Mouse (Mus musculus): ENCODE data around the gene Med12l. TPM values are rescaled to one million over a fixed set of nuclear protein-coding genes. Genes with fewer than 3 reads are reported as not detected.

Gene Med12l
- total and polyA plus RNA-seq, 2 experiments = 1.4 TPM

DNA sequence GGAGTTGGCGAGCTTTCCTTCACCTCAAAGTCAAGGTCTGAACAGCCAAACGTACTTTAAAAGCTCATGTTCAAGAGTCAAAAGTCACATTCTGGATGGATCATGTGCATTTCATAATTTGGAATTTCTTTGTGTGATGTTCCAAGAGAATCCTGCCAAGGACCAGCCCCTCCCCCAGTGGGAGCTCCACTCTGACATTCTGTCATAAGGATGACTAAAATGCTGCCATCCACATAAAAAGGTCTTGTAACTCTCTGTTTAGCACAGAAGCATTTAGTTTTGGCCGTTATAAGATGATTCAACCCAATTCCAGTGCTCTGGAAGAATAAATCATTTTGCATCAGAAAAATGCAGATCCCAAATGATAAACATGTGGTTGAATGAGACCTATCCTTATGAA is 348.5 kb downstream of the Med12l start:
- WGBS = 85% methylated on average over 3 of the region's 3 CpGs

DNA sequence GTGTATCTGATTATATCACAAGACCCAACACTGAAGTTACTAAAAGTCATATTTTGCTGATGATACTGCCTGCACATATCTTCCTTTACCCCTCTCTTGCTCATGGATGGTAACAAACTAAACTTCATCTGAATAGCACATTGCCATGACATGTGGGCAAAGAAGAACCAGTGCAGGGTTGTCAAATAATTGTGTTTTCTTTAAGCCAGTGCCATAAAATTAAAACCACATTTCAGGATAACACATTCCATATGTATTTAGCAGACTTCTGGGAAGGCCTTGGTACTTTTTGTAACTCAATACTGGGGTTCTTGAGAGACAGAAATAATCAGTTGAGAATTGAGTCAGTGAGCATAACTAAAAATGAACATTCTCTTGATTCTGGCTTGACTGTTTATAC is 354.5 kb downstream of the Med12l start:
- H3K4me3 ChIP-seq (ENCODE audit: insufficient read depth, low read depth, low read length) = no peak overlapping the region

More for the DNA sequence above, 348.5 kb downstream of the Med12l start:
- no peaks in the 10 kb centered on the region for H3K27me3 ChIP-seq (ENCODE audit: control insufficient read depth, insufficient read depth, low read length)
- H3K4me3 ChIP-seq (ENCODE audit: insufficient read depth, low read depth, low read length) = no peak overlapping the region
- no peaks in the 10 kb centered on the region for H3K4me1 ChIP-seq (ENCODE audit: control insufficient read depth, insufficient read depth, low read length)
- TF ChIP-seq CTCF (IDR thresholded peaks at IDR 0.05; ENCODE audit: low read depth, low read length) = no peak
- TF ChIP-seq POLR2A (IDR thresholded peaks at IDR 0.05; ENCODE audit: extremely low read depth, insufficient read depth, low read length) = no peak
- no peak overlapping the region for H3K9ac ChIP-seq (ENCODE audit: low read depth, low read length)
- no peak overlapping the region for H3K27ac ChIP-seq (replicated peaks; ENCODE audit: insufficient read depth, low read depth, low read length)
- H3K36me3 ChIP-seq (ENCODE audit: control insufficient read depth, insufficient read depth, low read length) = no peaks in the 10 kb centered on the region
- H3K79me2 ChIP-seq (ENCODE audit: control insufficient read depth, insufficient read depth, low read length) = no peaks in the 10 kb centered on the region
- DNase-seq (ENCODE audit: extremely low read depth, low read depth, low spot score) = no peak

DNA sequence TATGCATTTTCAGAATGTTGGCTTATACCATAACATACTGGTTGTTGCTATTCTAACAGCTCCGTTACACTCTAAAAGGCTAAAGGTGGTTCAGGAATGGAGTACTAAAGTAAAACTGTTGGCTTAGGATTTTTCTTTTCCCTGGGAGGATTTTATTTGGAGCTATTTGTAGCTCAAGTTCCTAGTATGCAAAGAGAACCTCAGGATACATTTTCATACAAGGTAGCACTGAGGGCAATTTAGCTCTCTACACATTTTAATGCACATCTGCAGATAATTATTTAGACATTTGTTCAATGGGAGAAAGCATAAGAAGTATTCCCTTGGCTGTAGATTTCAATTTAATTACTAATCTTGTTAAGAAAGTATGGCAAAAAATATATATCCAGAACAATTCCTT is 356.3 kb downstream of the Med12l start:
- Histone ChIP-seq H3K4me3 (ENCODE audit: insufficient read depth, low read depth, low read length) (no peak overlapping the region), H3K9ac (ENCODE audit: low read depth, low read length) (no peak overlapping the region), H3K27ac (replicated peaks; ENCODE audit: insufficient read depth, low read depth, low read length) (no peak overlapping the region), H3K27me3 (ENCODE audit: control insufficient read depth, insufficient read depth, low read length) (no peaks in the 10 kb centered on the region), H3K79me2 (ENCODE audit: control insufficient read depth, insufficient read depth, low read length) (no peaks in the 10 kb centered on the region), H3K36me3 (ENCODE audit: control insufficient read depth, insufficient read depth, low read length) (no peaks in the 10 kb centered on the region), H3K4me1 (ENCODE audit: control insufficient read depth, insufficient read depth, low read length) (no peaks in the 10 kb centered on the region)
- no peak for TF ChIP-seq CTCF (IDR thresholded peaks at IDR 0.05; ENCODE audit: low read depth, low read length)
- no peak for TF ChIP-seq POLR2A (IDR thresholded peaks at IDR 0.05; ENCODE audit: extremely low read depth, insufficient read depth, low read length)
- WGBS = 91% methylated on average over 1 of the region's 1 CpGs
- DNase-seq (ENCODE audit: extremely low read depth, low read depth, low spot score) = no peak

More for the DNA sequence above, 354.5 kb downstream of the Med12l start:
- H3K9ac ChIP-seq (ENCODE audit: low read depth, low read length) = no peak overlapping the region
- TF ChIP-seq POLR2A (IDR thresholded peaks at IDR 0.05; ENCODE audit: extremely low read depth, insufficient read depth, low read length) (no peak), CTCF (IDR thresholded peaks at IDR 0.05; ENCODE audit: low read depth, low read length) (no peak)
- no peak for DNase-seq (ENCODE audit: extremely low read depth, low read depth, low spot score)
- H3K27me3 ChIP-seq (ENCODE audit: control insufficient read depth, insufficient read depth, low read length) = no peaks in the 10 kb centered on the region
- H3K27ac ChIP-seq (replicated peaks; ENCODE audit: insufficient read depth, low read depth, low read length) = no peak overlapping the region
- H3K4me1 ChIP-seq (ENCODE audit: control insufficient read depth, insufficient read depth, low read length) = no peaks in the 10 kb centered on the region
- no peaks in the 10 kb centered on the region for H3K79me2 ChIP-seq (ENCODE audit: control insufficient read depth, insufficient read depth, low read length)
- H3K36me3 ChIP-seq (ENCODE audit: control insufficient read depth, insufficient read depth, low read length) = no peaks in the 10 kb centered on the region

Other genes starting within 250 kb of the Med12l start
- gene Mindy4b-ps, start 183.5 kb upstream of the Med12l start, total RNA-seq (2014; rRNA removed) = not detected in 2 replicates
- not detected in 2 replicates for gene Mindy4b-ps, start 183.5 kb upstream of the Med12l start, polyA plus RNA-seq (2012; rRNA removed)
- gene Clrn1, start 120.5 kb upstream of the Med12l start, total RNA-seq (2014; rRNA removed) = not detected in 2 replicates
- gene Clrn1, start 120.5 kb upstream of the Med12l start, polyA plus RNA-seq (2012; rRNA removed) = not detected in 2 replicates
- gene Gpr171, start 96.0 kb downstream of the Med12l start, total RNA-seq (2014; rRNA removed) = 0.28 and 0.40 TPM in 2 replicates
- gene Gpr171, start 96.0 kb downstream of the Med12l start, polyA plus RNA-seq (2012; rRNA removed) = 0.09 TPM in 1 of 2 replicates, not detected in the other
- gene P2ry14, start 147.8 kb downstream of the Med12l start, total RNA-seq (2014; rRNA removed) = 2.1 and 2.3 TPM in 2 replicates
- 0.77 and 1.2 TPM in 2 replicates for gene P2ry14, start 147.8 kb downstream of the Med12l start, polyA plus RNA-seq (2012; rRNA removed)
- gene Gpr87, start 189.3 kb downstream of the Med12l start, total RNA-seq (2014; rRNA removed) = not detected in 2 replicates
- gene Gpr87, start 189.3 kb downstream of the Med12l start, polyA plus RNA-seq (2012; rRNA removed) = not detected in 2 replicates
- 5.2 and 5.5 TPM in 2 replicates for gene P2ry13, start 205.1 kb downstream of the Med12l start, total RNA-seq (2014; rRNA removed)
- 0.62 and 1.6 TPM in 2 replicates for gene P2ry13, start 205.1 kb downstream of the Med12l start, polyA plus RNA-seq (2012; rRNA removed)

Measured in liver, adult 2 months (tissue).